Mouse (Mus musculus) mouse trophoblast stem cell (cell line): ENCODE results near the gene Traf7.

Experiments
- in situ Hi-C, 2 experiments: fragments of 300-500 bp; cut with MseI, MboI; formaldehyde crosslinking; loops; 2 replicates in 1 of 2; 3 replicates in 1 of 2; pipeline ENCODE4 v1.15.1; 2025

Traf7 gene

DNA sequence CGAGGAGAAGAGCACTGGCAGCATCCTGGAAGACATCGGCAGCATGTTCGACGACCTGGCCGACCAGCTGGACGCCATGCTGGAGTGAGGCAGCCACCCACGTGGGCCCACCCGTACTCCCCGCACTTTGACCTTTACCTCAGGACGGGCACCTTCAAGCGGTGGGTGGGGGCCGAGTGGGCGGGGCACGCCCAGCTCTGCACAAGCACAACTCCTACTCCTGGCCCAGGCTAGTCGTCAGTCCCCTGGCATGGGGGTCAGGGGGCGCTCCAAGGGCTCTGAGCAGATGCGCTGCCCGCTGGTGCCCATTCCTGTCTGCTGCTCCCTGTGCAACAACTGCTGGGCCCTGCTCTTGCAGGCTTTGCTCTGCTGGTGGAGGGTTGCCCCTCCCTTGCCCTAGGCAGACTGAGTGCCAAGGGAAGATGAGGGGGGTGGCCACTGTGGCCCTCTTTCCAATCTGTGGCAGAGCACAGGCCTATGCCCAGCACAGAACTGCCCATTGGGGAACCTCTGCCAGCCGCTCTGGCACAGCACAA, 20.5 kb downstream of the Traf7 start:
- in situ Hi-C loops = no loop called here

GRCm38 (mm10) chr17:24506332-24507070, 21.2 kb downstream of the Traf7 start:
- in situ Hi-C loops = no loop called here

- in situ Hi-C loops = no loop called here
These were observed 22.3 kb downstream of the Traf7 start for GRCm38 (mm10) chr17:24505286-24505955.

DNA sequence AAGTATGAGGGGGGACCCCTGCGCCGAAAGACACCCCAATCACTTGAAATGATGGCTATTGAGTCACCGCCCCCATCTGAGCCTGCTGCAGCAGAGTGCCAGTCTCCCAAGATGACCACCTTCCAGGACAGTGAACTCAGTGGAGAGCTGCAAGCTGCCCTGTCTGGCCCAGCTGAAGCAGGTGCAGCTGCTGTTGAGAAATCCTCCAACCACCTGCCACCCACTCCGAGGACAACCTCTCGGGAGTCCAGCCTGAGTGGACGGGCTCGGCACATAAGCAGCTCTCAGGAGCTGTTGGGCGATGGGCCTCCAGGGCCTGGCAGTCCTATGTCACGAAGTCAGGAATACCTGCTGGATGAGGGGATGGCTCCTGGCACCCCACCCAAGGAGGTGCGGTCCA, 23.7 kb downstream of the Traf7 start:
- in situ Hi-C loops = no loop called here

DNA sequence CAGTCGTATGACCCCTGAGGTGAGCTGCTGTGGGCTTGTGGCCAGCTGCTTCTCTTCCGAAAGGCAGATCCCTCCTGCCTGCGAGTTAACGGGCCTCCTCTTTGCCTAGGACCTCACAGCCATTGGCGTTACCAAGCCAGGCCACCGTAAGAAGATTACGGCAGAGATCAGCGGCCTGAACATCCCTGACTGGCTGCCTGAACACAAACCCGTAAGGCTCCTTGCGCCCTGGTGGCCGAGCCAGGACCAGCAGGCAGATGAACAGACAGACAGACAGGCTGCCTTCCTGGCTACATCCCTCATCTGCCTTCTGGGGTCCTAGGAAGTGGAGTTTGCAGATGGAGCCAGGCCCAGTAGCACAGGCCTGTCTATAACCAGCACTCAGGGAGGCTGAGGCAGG, 25.5 kb downstream of the Traf7 start:
- in situ Hi-C loops = no loop called here

GRCm38 (mm10) chr17:24496026-24496425, 31.7 kb downstream of the Traf7 start:
- in situ Hi-C loops = no loop called here

DNA sequence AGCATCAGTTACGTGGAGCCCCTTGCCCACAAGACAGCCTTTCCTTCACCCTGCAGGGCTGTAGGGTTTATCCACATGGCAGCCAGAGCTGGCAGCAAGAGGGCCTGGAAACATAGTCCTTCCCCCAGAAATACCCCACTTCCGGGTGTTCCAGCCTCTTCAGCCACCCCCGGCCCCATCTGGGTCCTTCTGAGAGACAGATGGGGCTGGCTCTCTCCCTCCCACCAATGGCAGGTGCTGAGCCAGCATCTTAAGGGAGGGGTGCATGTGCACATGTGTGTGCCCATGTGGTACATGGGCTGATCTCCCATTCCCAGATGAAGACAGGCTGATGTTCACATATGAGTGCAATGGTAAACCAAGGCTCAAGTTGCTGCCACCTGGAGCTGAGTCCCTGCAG, 32.3 kb downstream of the Traf7 start:
- in situ Hi-C loops = no loop called here

DNA sequence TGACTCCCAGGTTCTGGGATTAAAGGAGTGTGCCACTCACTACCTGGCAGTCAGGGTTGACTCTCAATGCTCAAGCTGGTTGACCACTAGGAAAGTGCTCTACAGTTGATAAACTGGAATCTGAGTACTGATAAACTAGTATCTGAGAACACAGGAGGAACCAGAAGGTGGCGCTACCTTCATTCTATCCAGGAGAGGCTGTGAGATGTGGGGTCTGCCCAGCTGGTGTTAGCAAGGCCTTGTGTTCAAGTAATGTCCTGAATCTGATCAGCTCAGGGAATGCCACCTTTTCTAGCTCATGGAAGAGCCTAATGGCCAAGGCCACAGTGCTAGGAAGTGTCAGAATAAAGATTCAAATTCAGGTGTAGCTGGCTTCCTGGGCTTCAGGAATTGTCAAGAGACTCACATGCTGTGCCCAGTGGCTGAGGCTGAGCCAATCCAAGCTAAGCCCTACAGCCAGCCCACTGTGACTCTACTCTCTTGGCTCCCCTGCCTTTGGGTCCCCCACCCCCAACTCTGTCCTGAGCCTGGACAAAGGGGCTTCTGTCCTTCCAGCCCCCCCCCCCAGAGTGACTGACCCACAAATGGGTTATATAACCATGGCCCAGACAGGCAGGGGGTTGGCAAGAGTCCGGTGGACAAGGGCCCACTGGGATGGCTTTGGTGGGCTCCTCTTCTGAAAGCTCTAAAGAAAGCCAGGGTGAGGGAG, 33.0 kb downstream of the Traf7 start:
- in situ Hi-C loops = no loop called here

DNA sequence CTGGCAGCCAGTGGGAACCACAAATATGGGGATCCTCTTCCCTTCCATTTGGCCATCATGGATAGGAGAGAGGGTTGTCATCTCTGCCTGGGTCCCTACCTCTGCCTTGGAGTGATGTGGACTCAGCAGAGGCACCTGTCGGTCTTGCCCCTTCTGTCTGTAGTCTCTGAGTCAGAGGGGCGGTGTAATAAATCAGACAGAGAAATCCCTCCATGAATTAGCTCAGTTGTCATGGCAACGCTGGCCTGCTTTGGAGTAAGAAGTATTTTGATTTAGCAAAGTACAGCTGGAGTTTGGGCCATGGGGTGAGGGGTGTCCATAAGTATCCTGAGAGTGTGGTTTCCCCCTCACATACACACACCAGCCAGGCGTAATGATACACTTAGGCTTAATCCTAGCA, 37.3 kb downstream of the Traf7 start:
- in situ Hi-C loops = no loop called here

- in situ Hi-C loops = no loop called here
These were observed 38.3 kb downstream of the Traf7 start for GRCm38 (mm10) chr17:24489265-24490030.

GRCm38 (mm10) chr17:24488662-24489264, 39.0 kb downstream of the Traf7 start:
- in situ Hi-C loops = no loop called here

- in situ Hi-C loops = no loop called here
These were observed 39.5 kb downstream of the Traf7 start, which contains the start of gene Caskin1 for GRCm38 (mm10) chr17:24488186-24488661. TSS of gene Caskin1 (plus strand) at chr17:24488601.

DNA sequence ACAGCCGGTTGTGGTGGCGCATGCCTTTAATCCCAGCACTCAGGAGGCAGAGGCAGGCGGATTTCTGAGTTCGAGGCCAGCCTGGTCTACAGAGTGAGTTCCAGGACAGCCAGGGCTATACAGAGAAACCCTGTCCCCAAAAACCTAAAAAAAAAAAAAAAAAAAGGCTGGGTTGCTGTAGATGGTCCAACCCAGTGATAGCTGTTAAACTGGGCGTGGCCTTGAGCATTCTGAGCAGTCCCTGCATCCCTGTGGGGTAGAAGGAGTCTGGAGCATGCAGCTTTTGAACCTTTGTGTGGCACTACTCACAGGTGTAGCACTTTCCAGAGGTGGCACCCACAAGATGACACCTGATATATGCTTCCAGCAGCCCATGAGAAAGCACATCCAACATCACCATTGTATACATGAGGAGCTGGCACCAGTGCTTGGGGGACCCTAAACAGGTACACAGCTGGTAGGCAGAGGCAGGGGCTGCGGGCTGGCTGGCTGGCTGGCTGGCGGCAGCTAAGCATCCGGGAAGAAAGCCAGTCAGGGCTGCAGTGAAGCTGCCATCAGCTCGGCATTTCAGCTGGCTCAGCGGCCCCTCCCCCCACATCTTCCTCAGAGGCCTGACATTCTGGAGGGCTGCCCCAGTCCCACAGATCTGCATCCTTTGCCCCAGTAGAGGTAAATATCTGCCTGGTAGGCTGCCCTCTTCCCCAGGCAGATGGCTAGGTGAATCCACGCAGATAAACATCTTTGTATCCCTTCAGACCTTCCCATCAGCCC, 42.5 kb downstream of the Traf7 start:
- in situ Hi-C loops = no loop called here

DNA sequence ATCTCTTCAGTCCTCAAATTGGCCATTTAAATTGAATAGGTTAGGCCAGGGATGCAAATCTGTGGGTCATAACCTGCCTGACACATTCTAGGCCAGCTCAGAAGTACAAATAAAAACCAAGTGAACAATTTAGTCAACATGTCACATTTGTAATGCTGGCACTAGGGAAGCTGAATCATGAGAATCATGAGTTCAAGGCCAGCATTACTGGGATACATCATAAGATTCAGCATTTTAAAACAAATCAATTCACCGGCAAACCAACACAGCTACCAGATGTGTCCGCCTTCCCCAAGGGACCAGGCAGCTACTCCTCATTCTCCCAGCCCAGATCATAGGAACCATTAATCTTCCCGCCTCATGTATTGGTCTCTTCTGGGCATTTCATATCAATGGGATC, 44.2 kb downstream of the Traf7 start:
- in situ Hi-C loops = no loop called here

DNA sequence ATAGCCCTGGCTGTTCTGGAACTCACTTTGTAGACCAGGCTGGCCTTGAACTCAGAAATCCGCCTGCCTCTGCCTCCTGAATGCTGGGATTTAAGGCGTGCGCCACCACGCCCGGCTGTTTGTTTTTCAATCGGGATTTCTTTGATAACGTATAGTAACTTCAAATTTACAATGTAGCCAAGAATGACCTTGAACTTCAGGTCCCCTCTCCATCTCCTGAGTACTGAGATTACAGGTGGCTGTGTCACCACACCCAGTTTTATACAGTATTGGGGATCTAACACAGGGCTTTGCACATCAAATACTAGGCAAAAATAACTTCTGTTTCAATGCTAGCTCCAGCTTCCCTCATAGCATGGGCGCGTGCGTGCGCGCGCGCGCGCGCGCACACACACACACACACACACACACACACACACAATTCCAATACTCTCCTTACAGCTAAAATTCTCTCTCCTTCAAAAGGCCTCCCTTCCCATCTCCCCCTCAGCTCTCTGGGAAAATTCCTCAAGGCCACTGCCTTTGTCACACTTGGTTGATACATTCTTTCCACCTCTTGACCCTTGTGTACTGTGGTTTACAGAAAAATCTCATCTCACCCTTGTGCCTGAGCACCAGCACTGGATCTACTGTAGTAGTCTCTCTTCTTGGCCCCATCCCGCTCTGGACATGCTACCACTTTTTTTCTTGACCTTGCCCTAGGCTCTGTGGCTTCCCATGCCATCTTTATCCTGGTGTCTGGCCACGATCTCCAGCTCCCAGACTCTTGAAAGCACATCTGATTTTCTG, 46.5 kb downstream of the Traf7 start:
- in situ Hi-C loops = no loop called here

GRCm38 (mm10) chr17:24480201-24480826, 47.4 kb downstream of the Traf7 start:
- in situ Hi-C loops = no loop called here

GRCm38 (mm10) chr17:24479431-24479830, 48.3 kb downstream of the Traf7 start:
- in situ Hi-C loops = no loop called here

DNA sequence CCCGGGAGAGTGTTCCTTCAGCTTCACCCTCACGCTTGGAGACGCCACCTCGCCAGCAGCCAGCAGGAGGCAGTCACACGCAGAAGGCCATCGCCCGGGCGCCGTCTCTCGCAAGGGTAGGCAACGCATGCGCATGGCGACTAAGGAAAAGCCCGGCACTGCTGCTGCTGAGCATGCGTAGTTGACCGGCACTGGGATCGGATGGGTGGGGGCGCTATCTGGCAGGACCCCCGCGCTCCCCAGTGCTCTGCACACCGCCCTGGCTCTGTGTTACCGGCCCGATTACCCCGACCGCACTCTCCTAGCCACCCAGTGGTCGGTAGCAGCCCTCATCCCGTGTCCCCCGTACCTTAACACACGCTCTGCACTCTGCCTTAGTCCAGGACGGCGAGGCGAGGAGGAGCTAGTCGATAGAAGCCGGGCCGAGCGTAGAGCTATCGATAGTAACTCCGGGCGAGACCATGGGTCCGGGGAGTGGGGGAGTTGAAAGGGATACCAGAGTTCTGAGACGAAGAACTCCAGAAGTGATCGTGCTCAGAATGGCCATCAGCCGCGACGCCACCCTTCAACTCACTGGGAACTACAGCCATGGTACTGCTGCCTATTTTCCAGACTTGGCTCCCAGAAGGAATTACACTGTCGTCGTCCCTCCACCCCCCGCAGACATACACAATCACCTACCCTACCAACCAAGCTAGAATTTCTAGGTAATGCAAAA, 48.9 kb downstream of the Traf7 start, which contains the start of gene Mlst8:
TSS of gene Mlst8 (minus strand) at position 416 of the 718 bp plus-strand sequence.
- in situ Hi-C loops = no loop called here
